Mouse (Mus musculus): ENCODE measurements at regions not wholly inside any gene's neighbourhood (a gene's known extent, or its start where the extent isn't known, plus 50 kb on each side); places are given as distances from the start of the nearest gene placed in this dataset.
"Not testable (repeated sequence)": the region's sequence is repeated elsewhere in the genome, so short reads cannot be mapped to it uniquely, and the experiment has no call there.

GRCm38 (mm10) chr10:37739024-37739423 lies 600.3 kb upstream of the Marcks start:
- no peaks in the 10 kb centered on the region for H3K27me3 ChIP-seq (replicated peaks)
- H3K4me1 ChIP-seq = no peaks in the 10 kb centered on the region
- H3K36me3 ChIP-seq (replicated peaks; ENCODE audit: low read length) = no peaks in the 10 kb centered on the region
- H3K9me3 ChIP-seq = no peaks in the 10 kb centered on the region
- TF ChIP-seq GATA1 (IDR thresholded peaks at IDR 0.05; ENCODE audit: borderline replicate concordance, low read length) (no peak), FLI1 (IDR thresholded peaks at IDR 0.05; ENCODE audit: low read length) (no peak)
- no peak overlapping the region for H3K4me3 ChIP-seq (replicated peaks)

- H3K4me3 ChIP-seq (replicated peaks) = no peak overlapping the region
Observed at GRCm38 (mm10) chr10:37725609-37726008, 586.9 kb upstream of the Marcks start.

GRCm38 (mm10) chr10:37724994-37725393 lies 586.3 kb upstream of the Marcks start:
- H3K4me1 ChIP-seq; H3K9me3 ChIP-seq; H3K36me3 ChIP-seq (replicated peaks; ENCODE audit: low read length); H3K27me3 ChIP-seq (replicated peaks); H3K4me3 ChIP-seq (replicated peaks): not testable (repeated sequence)

More at GRCm38 (mm10) chr10:37725609-37726008, 586.9 kb upstream of the Marcks start:
- Histone ChIP-seq H3K4me1 (no peaks in the 10 kb centered on the region), H3K9me3 (0 out of 2 replicates have a peak, but pooled peaks cover 3% of the 10 kb centered on the region), H3K36me3 (replicated peaks; ENCODE audit: low read length) (no peaks in the 10 kb centered on the region), H3K27me3 (replicated peaks) (no peaks in the 10 kb centered on the region)
- no peak for TF ChIP-seq FLI1 (IDR thresholded peaks at IDR 0.05; ENCODE audit: low read length)
- TF ChIP-seq GATA1 (IDR thresholded peaks at IDR 0.05; ENCODE audit: borderline replicate concordance, low read length) = no peak

- H3K9me3 ChIP-seq = no peaks in the 10 kb centered on the region
- no peak overlapping the region for H3K4me3 ChIP-seq (replicated peaks)
- TF ChIP-seq FLI1 (IDR thresholded peaks at IDR 0.05; ENCODE audit: low read length) (no peak), GATA1 (IDR thresholded peaks at IDR 0.05; ENCODE audit: borderline replicate concordance, low read length) (no peak)
- H3K4me1 ChIP-seq = no peaks in the 10 kb centered on the region
- no peaks in the 10 kb centered on the region for H3K27me3 ChIP-seq (replicated peaks)
- H3K36me3 ChIP-seq (replicated peaks; ENCODE audit: low read length) = no peaks in the 10 kb centered on the region
Observed at GRCm38 (mm10) chr10:37720748-37721147, 582.0 kb upstream of the Marcks start.

GRCm38 (mm10) chr10:37716946-37717345 lies 578.2 kb upstream of the Marcks start:
- Histone ChIP-seq H3K9me3 (no peaks in the 10 kb centered on the region), H3K36me3 (replicated peaks; ENCODE audit: low read length) (no peaks in the 10 kb centered on the region), H3K27me3 (replicated peaks) (no peaks in the 10 kb centered on the region), H3K4me1 (no peaks in the 10 kb centered on the region), H3K4me3 (replicated peaks) (no peak overlapping the region)
- TF ChIP-seq FLI1 (IDR thresholded peaks at IDR 0.05; ENCODE audit: low read length) (no peak), GATA1 (IDR thresholded peaks at IDR 0.05; ENCODE audit: borderline replicate concordance, low read length) (no peak)

GRCm38 (mm10) chr10:37711459-37711858 lies 572.7 kb upstream of the Marcks start:
- TF ChIP-seq GATA1 (IDR thresholded peaks at IDR 0.05; ENCODE audit: borderline replicate concordance, low read length) (no peak), FLI1 (IDR thresholded peaks at IDR 0.05; ENCODE audit: low read length) (no peak)
- peaks cover 4% of the 10 kb centered on the region for H3K9me3 ChIP-seq
- no peaks in the 10 kb centered on the region for H3K36me3 ChIP-seq (replicated peaks; ENCODE audit: low read length)
- H3K4me3 ChIP-seq (replicated peaks) = no peak overlapping the region
- H3K4me1 ChIP-seq = no peaks in the 10 kb centered on the region
- H3K27me3 ChIP-seq (replicated peaks) = no peaks in the 10 kb centered on the region

GRCm38 (mm10) chr10:37694041-37694690 lies 555.4 kb upstream of the Marcks start:
- no peak for TF ChIP-seq GATA1 (IDR thresholded peaks at IDR 0.05; ENCODE audit: borderline replicate concordance, low read length)
- TF ChIP-seq FLI1 (IDR thresholded peaks at IDR 0.05; ENCODE audit: low read length) = no peak
- no peaks in the 10 kb centered on the region for H3K27me3 ChIP-seq (replicated peaks)
- H3K36me3 ChIP-seq (replicated peaks; ENCODE audit: low read length) = no peaks in the 10 kb centered on the region
- H3K4me3 ChIP-seq (replicated peaks) = no peak overlapping the region
- H3K4me1 ChIP-seq = no peaks in the 10 kb centered on the region
- no peaks in the 10 kb centered on the region for H3K9me3 ChIP-seq

- Histone ChIP-seq H3K4me3 (replicated peaks) (no peak overlapping the region), H3K9me3 (no peaks in the 10 kb centered on the region), H3K36me3 (replicated peaks; ENCODE audit: low read length) (no peaks in the 10 kb centered on the region), H3K27me3 (replicated peaks) (no peaks in the 10 kb centered on the region), H3K4me1 (no peaks in the 10 kb centered on the region)
- TF ChIP-seq GATA1 (IDR thresholded peaks at IDR 0.05; ENCODE audit: borderline replicate concordance, low read length) (no peak), FLI1 (IDR thresholded peaks at IDR 0.05; ENCODE audit: low read length) (no peak)
Observed at GRCm38 (mm10) chr10:37692851-37693250, 554.1 kb upstream of the Marcks start.

GRCm38 (mm10) chr10:37691939-37692338 lies 553.2 kb upstream of the Marcks start:
- no peak overlapping the region for H3K4me3 ChIP-seq (replicated peaks)

GRCm38 (mm10) chr10:37683101-37683500 lies 544.4 kb upstream of the Marcks start:
- H3K9me3 ChIP-seq = no peaks in the 10 kb centered on the region
- TF ChIP-seq FLI1 (IDR thresholded peaks at IDR 0.05; ENCODE audit: low read length) = no peak
- TF ChIP-seq GATA1 (IDR thresholded peaks at IDR 0.05; ENCODE audit: borderline replicate concordance, low read length) = no peak
- H3K36me3 ChIP-seq (replicated peaks; ENCODE audit: low read length) = no peaks in the 10 kb centered on the region
- no peak overlapping the region for H3K4me3 ChIP-seq (replicated peaks)
- H3K4me1 ChIP-seq = no peaks in the 10 kb centered on the region
- no peaks in the 10 kb centered on the region for H3K27me3 ChIP-seq (replicated peaks)

More at GRCm38 (mm10) chr10:37691939-37692338, 553.2 kb upstream of the Marcks start:
- Histone ChIP-seq H3K9me3 (no peaks in the 10 kb centered on the region), H3K36me3 (replicated peaks; ENCODE audit: low read length) (no peaks in the 10 kb centered on the region), H3K27me3 (replicated peaks) (no peaks in the 10 kb centered on the region), H3K4me1 (no peaks in the 10 kb centered on the region)
- TF ChIP-seq FLI1 (IDR thresholded peaks at IDR 0.05; ENCODE audit: low read length) (no peak), GATA1 (IDR thresholded peaks at IDR 0.05; ENCODE audit: borderline replicate concordance, low read length) (no peak)

- TF ChIP-seq FLI1 (IDR thresholded peaks at IDR 0.05; ENCODE audit: low read length) (no peak), GATA1 (IDR thresholded peaks at IDR 0.05; ENCODE audit: borderline replicate concordance, low read length) (no peak)
- no peak overlapping the region for H3K4me3 ChIP-seq (replicated peaks)
- no peaks in the 10 kb centered on the region for H3K9me3 ChIP-seq
- no peaks in the 10 kb centered on the region for H3K4me1 ChIP-seq
- no peaks in the 10 kb centered on the region for H3K27me3 ChIP-seq (replicated peaks)
- no peaks in the 10 kb centered on the region for H3K36me3 ChIP-seq (replicated peaks; ENCODE audit: low read length)
Observed at GRCm38 (mm10) chr10:37680601-37681000, 541.9 kb upstream of the Marcks start.
